Mouse (Mus musculus): ENCODE results near the gene Runx1.

- TF ChIP-seq POLR2A (IDR thresholded peaks at IDR 0.05; ENCODE audit: control insufficient read depth, low read depth, low read length), result no peak
- no peak for TF ChIP-seq CTCF (IDR thresholded peaks at IDR 0.05; ENCODE audit: control insufficient read depth, insufficient read depth, insufficient replicate concordance, low read depth, low read length)
These were observed 210.6 kb downstream of the Runx1 start for GRCm38 (mm10) chr16:92615234-92615799.
